Mouse (Mus musculus) gastrocnemius, postnatal 14 days (tissue): ENCODE data around the gene Cfl1. TPM values are rescaled to one million over a fixed set of nuclear protein-coding genes. Genes with fewer than 3 reads are reported as not detected.

ENCODE experiments used
- DNase-seq: peaks from one replicate; pipeline ENCODE4 v3.0.0; 2021; ENCODE audit warnings: mixed read lengths
- intact Hi-C: fragments of 180-260 bp; cut with DNase I; formaldehyde crosslinking; loops from one replicate; pipeline ENCODE4 v1.15.1; 2025; ENCODE audit warnings: low total_unique reads
- total RNA-seq, 2 experiments: library from RNA; stranded (reverse); gene quantifications; 2 replicates each; pipeline ENCODE4 v1.2.3; 2021

Gene Cfl1
- total RNA-seq, 2 experiments from 2014 or later = 172 to 240 TPM

GRCm38 (mm10) chr19:5463212-5463611 is 27.0 kb upstream of the Cfl1 start:
- intact Hi-C loops = no loop called here
- no peak for DNase-seq

GRCm38 (mm10) chr19:5463791-5464562 is 26.3 kb upstream of the Cfl1 start:
- DNase-seq = peak; percentile 51
- intact Hi-C loops = no loop called here

- intact Hi-C loops = no loop called here
- no peak for DNase-seq
Measured at GRCm38 (mm10) chr19:5465037-5465436, 25.2 kb upstream of the Cfl1 start.

GRCm38 (mm10) chr19:5466916-5467500 is 23.2 kb upstream of the Cfl1 start:
- intact Hi-C loops = no loop called here
- no peak for DNase-seq

- intact Hi-C loops = no loop called here
- no peak for DNase-seq
Measured at GRCm38 (mm10) chr19:5468374-5468773, 21.9 kb upstream of the Cfl1 start, which contains the start of gene Ctsw. Gene Ctsw (minus strand): TSS chr19:5468507.

GRCm38 (mm10) chr19:5471846-5472245 is 18.4 kb upstream of the Cfl1 start:
- DNase-seq = no peak
- intact Hi-C loops = no loop called here

GRCm38 (mm10) chr19:5472857-5473256 is 17.4 kb upstream of the Cfl1 start:
- no peak for DNase-seq
- intact Hi-C loops = no loop called here

- DNase-seq = peak; percentile 85
- intact Hi-C loops = no loop called here
Measured at GRCm38 (mm10) chr19:5473720-5474119, 16.5 kb upstream of the Cfl1 start, which contains the start of gene Efemp2. Gene Efemp2 (plus strand): TSS chr19:5473954.

- intact Hi-C loops = no loop called here
- peak; percentile 75 for DNase-seq
Measured at GRCm38 (mm10) chr19:5474281-5475068, 15.8 kb upstream of the Cfl1 start.

GRCm38 (mm10) chr19:5475069-5475714 is 15.1 kb upstream of the Cfl1 start:
- no peak for DNase-seq
- intact Hi-C loops = no loop called here

GRCm38 (mm10) chr19:5477004-5477667 is 13.1 kb upstream of the Cfl1 start:
- intact Hi-C loops = no loop called here

GRCm38 (mm10) chr19:5477668-5478300 is 12.5 kb upstream of the Cfl1 start:
- intact Hi-C loops = no loop called here
- no peak for DNase-seq

More at GRCm38 (mm10) chr19:5477004-5477667, 13.1 kb upstream of the Cfl1 start:
- no peak for DNase-seq

- no peak for DNase-seq
- intact Hi-C loops = no loop called here
Measured at GRCm38 (mm10) chr19:5480016-5480415, 10.2 kb upstream of the Cfl1 start.

GRCm38 (mm10) chr19:5481398-5481797 is 8.9 kb upstream of the Cfl1 start:
- DNase-seq = no peak
- intact Hi-C loops = no loop called here

GRCm38 (mm10) chr19:5483386-5484359 is 6.6 kb upstream of the Cfl1 start:
- DNase-seq = no peak
- intact Hi-C loops = no loop called here

GRCm38 (mm10) chr19:5484496-5484895 is 5.8 kb upstream of the Cfl1 start:
- intact Hi-C loops = no loop called here
- DNase-seq = no peak

- intact Hi-C loops = no loop called here
Measured at GRCm38 (mm10) chr19:5485371-5485770, 4.9 kb upstream of the Cfl1 start.

GRCm38 (mm10) chr19:5485821-5486220 is 4.4 kb upstream of the Cfl1 start:
- intact Hi-C loops = no loop called here
- no peak for DNase-seq

More at GRCm38 (mm10) chr19:5485371-5485770, 4.9 kb upstream of the Cfl1 start:
- no peak for DNase-seq
